Mouse (Mus musculus): Measurements from ENCODE around the gene Dock1. TPM values are rescaled to one million over a fixed set of nuclear protein-coding genes. Genes with fewer than 3 reads are reported as not detected.

Dock1 gene
- polyA plus RNA-seq, 1 experiment: not detected

GRCm38 (mm10) chr7:135212505-135212904, 542.1 kb downstream of the Dock1 start:
- WGBS: 63% methylated on average over 2 of the region's 2 CpGs
- H3K4me3 ChIP-seq (ENCODE audit: insufficient read depth, low read depth, low read length): no peak overlapping the region
- TF ChIP-seq POLR2A (IDR thresholded peaks at IDR 0.05; ENCODE audit: insufficient read depth, low read depth, low read length): no peak
- no peak for TF ChIP-seq CTCF (IDR thresholded peaks at IDR 0.05; ENCODE audit: insufficient read depth, low read depth, low read length)
- H3K4me1 ChIP-seq (ENCODE audit: control insufficient read depth, insufficient read depth, low read length): no peaks in the 10 kb centered on the region
- no peak overlapping the region for H3K27ac ChIP-seq (ENCODE audit: insufficient read depth, low read depth, low read length)

- 75% methylated on average over 2 of the region's 2 CpGs for WGBS
- Histone ChIP-seq H3K4me1 (ENCODE audit: control insufficient read depth, insufficient read depth, low read length) (no peaks in the 10 kb centered on the region), H3K27ac (ENCODE audit: insufficient read depth, low read depth, low read length) (no peak overlapping the region), H3K4me3 (ENCODE audit: insufficient read depth, low read depth, low read length) (no peak overlapping the region)
- TF ChIP-seq CTCF (IDR thresholded peaks at IDR 0.05; ENCODE audit: insufficient read depth, low read depth, low read length): no peak
- TF ChIP-seq POLR2A (IDR thresholded peaks at IDR 0.05; ENCODE audit: insufficient read depth, low read depth, low read length): no peak
Measured at GRCm38 (mm10) chr7:135221475-135221874, 551.0 kb downstream of the Dock1 start.
